In genomic region chr5:37219615-37220014, GRCm38 (mm10) we compare ENCODE assay signal across 28 mouse cellular contexts. TPM values are rescaled to one million over a fixed set of nuclear protein-coding genes. Genes with fewer than 3 reads are reported as not detected.
A peak's percentile ranks its signal among the peaks of the same experiment; 100 is the strongest.
DNase-seq lines count a peak whose midpoint lies in the region; ATAC-seq and TF ChIP-seq lines count a peak whose summit lies in the region.
"Had no signal": no experiment of that assay in that cellular context is flagged by ENCODE, and none has a peak within 500 bp of the region (broad histone marks: within the 10 kb centered on the region; RNA-seq: fewer than 3 reads in every experiment).

No protein-coding gene starts in this region.

- H3K36me3 ChIP-seq in hindbrain, embryonic 11.5 days (ENCODE audit: control insufficient read depth, insufficient read depth, low read length) = no peaks in the 10 kb centered on the region
- no peaks in the 10 kb centered on the region for H3K36me3 ChIP-seq in hindbrain, embryonic 13.5 days
- no peaks in the 10 kb centered on the region for H3K36me3 ChIP-seq in heart, adult 2 months (ENCODE audit: control insufficient read depth, insufficient read depth, low read length)
- H3K36me3 ChIP-seq: heart, embryonic 13.5 days; intestine, embryonic 15.5 days; limb, embryonic 10.5 days had no signal

- H3K27me3 ChIP-seq in hindbrain, embryonic 11.5 days (ENCODE audit: control insufficient read depth, insufficient read depth, low read length) = no peaks in the 10 kb centered on the region
- H3K27me3 ChIP-seq in hindbrain, embryonic 13.5 days = no peaks in the 10 kb centered on the region
- H3K27me3 ChIP-seq in heart, adult 2 months (ENCODE audit: control insufficient read depth, insufficient read depth, low read length) = no peaks in the 10 kb centered on the region
- H3K27me3 ChIP-seq: intestine, embryonic 15.5 days had no signal

- no peaks in the 10 kb centered on the region for H3K79me2 ChIP-seq in heart, adult 2 months (replicated peaks; ENCODE audit: control insufficient read depth, insufficient read depth, low read length)

- no peak overlapping the region for H3K4me2 ChIP-seq in hindbrain, embryonic 11.5 days (replicated peaks; ENCODE audit: low read depth, low read length)
- no peak overlapping the region for H3K4me2 ChIP-seq in hindbrain, embryonic 13.5 days
- H3K4me2 ChIP-seq: heart, embryonic 13.5 days; intestine, embryonic 15.5 days had no signal

- WGBS in hindbrain, embryonic 11.5 days = 42% methylated on average over 5 of the region's 5 CpGs
- WGBS in hindbrain, embryonic 13.5 days = 48% methylated on average over 5 of the region's 5 CpGs
- 47% methylated on average over 5 of the region's 5 CpGs for WGBS in heart, adult 2 months

- TF ChIP-seq POLR2A in heart, adult 2 months (IDR thresholded peaks at IDR 0.05; ENCODE audit: insufficient read depth, low read depth, low read length) = no peak

- no peak for TF ChIP-seq EP300 in heart, adult 2 months (IDR thresholded peaks at IDR 0.05; ENCODE audit: insufficient read depth, low read depth, low read length)

- no peaks in the 10 kb centered on the region; the same call in 1 of the 2 replicates for H3K4me1 ChIP-seq in hindbrain, embryonic 11.5 days (replicated peaks; ENCODE audit: control insufficient read depth, insufficient read depth, low read length)
- peaks cover 46% of the 10 kb centered on the region for H3K4me1 ChIP-seq in hindbrain, embryonic 13.5 days (replicated peaks)
- H3K4me1 ChIP-seq in heart, adult 2 months (ENCODE audit: control insufficient read depth, insufficient read depth, low read length) = no peaks in the 10 kb centered on the region
- H3K4me1 ChIP-seq: heart, embryonic 13.5 days; intestine, embryonic 15.5 days had no signal

- DNase-seq in hindbrain, embryonic 11.5 days (ENCODE audit: low spot score) = no peak
- peak; percentile 2 for DNase-seq in right cerebral cortex, postnatal 14 days
- no peak for DNase-seq in right cerebral cortex, postnatal 4 days
- peak; percentile 64 for DNase-seq in ZHBTc4 (ENCODE audit: low read depth, low spot score)
- no peak for DNase-seq in left cerebral cortex, postnatal 25 days (ENCODE audit: low spot score in 2 of 2)
- no peak for DNase-seq in heart, adult 2 months
- DNase-seq: adrenal gland, postnatal 10 days; B cell, adult 2 months; cerebellum, adult 11-12 months; cerebellum, postnatal 25 days; gastrocnemius, postnatal 10 days; heart, adult 11 months; heart, postnatal 36 days; kidney, adult 9 months; kidney, postnatal 25 days; liver, postnatal 0 days; lung, postnatal 10 days; midbrain, embryonic 14.5 days; right cerebral cortex, postnatal 25 days; thymus, postnatal 25 days had no signal

- H3K27ac ChIP-seq in hindbrain, embryonic 11.5 days (ENCODE audit: low read depth, low read length) = 0 out of 2 replicates have a peak overlapping the region, but pooled peaks have one; percentile 12
- no peak overlapping the region for H3K27ac ChIP-seq in hindbrain, embryonic 13.5 days
- H3K27ac ChIP-seq in heart, adult 2 months = no peak overlapping the region
- H3K27ac ChIP-seq: heart, embryonic 13.5 days; intestine, embryonic 15.5 days; left cerebral cortex, adult 2 months; limb, embryonic 10.5 days had no signal

- no peak for ATAC-seq in hindbrain, embryonic 11.5 days (ENCODE audit: low FRiP score)
- ATAC-seq in hindbrain, embryonic 13.5 days (ENCODE audit: low FRiP score) = no peak
- ATAC-seq: activated CD4-positive, CD25-positive, alpha-beta regulatory T cell, adult 4 months; intestine, embryonic 15.5 days; liver, postnatal 0 days had no signal

- H3K9ac ChIP-seq in hindbrain, embryonic 11.5 days (ENCODE audit: low read depth, low read length) = no peak overlapping the region
- H3K9ac ChIP-seq in hindbrain, embryonic 13.5 days = no peak overlapping the region
- no peak overlapping the region for H3K9ac ChIP-seq in heart, adult 2 months (ENCODE audit: low read depth, low read length)
- H3K9ac ChIP-seq: heart, embryonic 13.5 days; intestine, embryonic 15.5 days; liver, postnatal 0 days had no signal

- no peak overlapping the region for H3K4me3 ChIP-seq in hindbrain, embryonic 11.5 days (ENCODE audit: low read depth, low read length)
- no peak overlapping the region for H3K4me3 ChIP-seq in hindbrain, embryonic 13.5 days
- no peak overlapping the region for H3K4me3 ChIP-seq in heart, adult 2 months
- H3K4me3 ChIP-seq: heart, embryonic 13.5 days; intestine, embryonic 15.5 days; left cerebral cortex, adult 2 months; limb, embryonic 10.5 days had no signal

- H3K9me3 ChIP-seq in hindbrain, embryonic 11.5 days (ENCODE audit: control insufficient read depth, low read length) = no peaks in the 10 kb centered on the region
- no peaks in the 10 kb centered on the region for H3K9me3 ChIP-seq in hindbrain, embryonic 13.5 days
- H3K9me3 ChIP-seq: heart, embryonic 13.5 days; intestine, embryonic 15.5 days; limb, embryonic 10.5 days had no signal

- intact Hi-C loops in left cerebral cortex, postnatal 25 days (cut with DNase I) = no loop called here
- intact Hi-C loops in heart, adult 2 months (cut with DNase I) = no loop called here

- TF ChIP-seq CTCF in heart, adult 2 months (IDR thresholded peaks at IDR 0.05) = no peak

RNA-seq across cellular contexts. Expression of gene Crmp1, which starts 22.1 kb away (rescaled TPM):
- 340 and 413 TPM in 2 replicates for polyA plus RNA-seq in hindbrain, embryonic 11.5 days (2014; fragmentation: Nextera tagmentation; extraction: Ambion mirVana)
- 750 and 790 TPM in 2 replicates for polyA plus RNA-seq in hindbrain, embryonic 13.5 days (2015; fragmentation: Nextera tagmentation; extraction: Ambion mirVana)
- total RNA-seq in left cerebral cortex, postnatal 25 days (2021) = 100 to 1,000 TPM; 210 to 213 TPM
- total RNA-seq in heart, adult 2 months (2021) = under 1 TPM; 0.55 to 0.77 TPM
- polyA plus RNA-seq in heart, adult 2 months (2012; rRNA removed) = 0.59 and 0.97 TPM in 2 replicates
- total RNA-seq: liver, adult 2 months; megakaryocyte progenitor cell, adult 5-6 weeks had no signal
- polyA plus RNA-seq: liver, adult 2 months had no signal

Comparison
In these comparisons a context has a peak if more than half of its experiments do, and no peak if none do; other contexts are left out.
1. DNase-seq: peak in right cerebral cortex, postnatal 14 days (single experiment) and ZHBTc4 (single experiment); none in hindbrain, embryonic 11.5 days (single experiment), right cerebral cortex, postnatal 4 days (single experiment), left cerebral cortex, postnatal 25 days (0 of 2) and heart, adult 2 months (0 of 2).
2. RNA of gene Crmp1, which starts 22.1 kb away (polyA plus RNA-seq): 750 to 790 TPM in hindbrain, embryonic 13.5 days and 340 to 413 TPM in hindbrain, embryonic 11.5 days; 0.59 to 0.97 TPM in heart, adult 2 months; every median in the first group is over 100 times any median in the second.